Mouse (Mus musculus) embryo, embryonic 9.5 days (tissue): ENCODE data around the gene Tmem136.
A peak's percentile ranks its signal among the peaks of the same experiment; 100 is the strongest.
"Not testable (repeated sequence)": the region's sequence is repeated elsewhere in the genome, so short reads cannot be mapped to it uniquely, and the experiment has no call there.

Experiments
- DNase-seq: peaks from one replicate; pipeline ENCODE4 v3.0.0-alpha.2; 2017; ENCODE audit errors: extremely low spot score

The Tmem136 gene

GRCm38 (mm10) chr9:43116134-43116996 is at the start of gene Tmem136:
Gene Tmem136, minus strand, starts transcription at chr9:43116570.
- DNase-seq: peak; percentile 81

GRCm38 (mm10) chr9:43155960-43156359 is 39.6 kb upstream of the Tmem136 start:
- no peak for DNase-seq

- no peak for DNase-seq
Measured at GRCm38 (mm10) chr9:43151779-43152178, 35.4 kb upstream of the Tmem136 start.

- DNase-seq: no peak
Measured at GRCm38 (mm10) chr9:43150957-43151356, 34.6 kb upstream of the Tmem136 start.

GRCm38 (mm10) chr9:43150075-43150474 is 33.7 kb upstream of the Tmem136 start:
- no peak for DNase-seq

GRCm38 (mm10) chr9:43149498-43149897 is 33.1 kb upstream of the Tmem136 start:
- DNase-seq: no peak

GRCm38 (mm10) chr9:43145196-43145595 is 28.8 kb upstream of the Tmem136 start:
- no peak for DNase-seq

GRCm38 (mm10) chr9:43144206-43144810 is 27.9 kb upstream of the Tmem136 start:
- no peak for DNase-seq

GRCm38 (mm10) chr9:43141839-43142238 is 25.5 kb upstream of the Tmem136 start:
- DNase-seq: peak; percentile 67

- no peak for DNase-seq
Measured at GRCm38 (mm10) chr9:43133525-43133924, 17.2 kb upstream of the Tmem136 start.

GRCm38 (mm10) chr9:43132380-43132779 is 16.0 kb upstream of the Tmem136 start:
- no peak for DNase-seq

- no peak for DNase-seq
Measured at GRCm38 (mm10) chr9:43131940-43132339, 15.6 kb upstream of the Tmem136 start.

- no peak for DNase-seq
Measured at GRCm38 (mm10) chr9:43130684-43131083, 14.3 kb upstream of the Tmem136 start.

- no peak for DNase-seq
Measured at GRCm38 (mm10) chr9:43127101-43127787, 10.9 kb upstream of the Tmem136 start.

- DNase-seq: no peak
Measured at GRCm38 (mm10) chr9:43122379-43122778, 6.0 kb upstream of the Tmem136 start.

- DNase-seq: not testable (repeated sequence)
Measured at GRCm38 (mm10) chr9:43121948-43122347, 5.6 kb upstream of the Tmem136 start.

- DNase-seq: no peak
Measured at GRCm38 (mm10) chr9:43116997-43117336, 597 bp upstream of the Tmem136 start.

GRCm38 (mm10) chr9:43115431-43116133 is 788 bp downstream of the Tmem136 start:
- DNase-seq: no peak

- DNase-seq: no peak
Measured at GRCm38 (mm10) chr9:43114833-43115232, 1.5 kb downstream of the Tmem136 start.

GRCm38 (mm10) chr9:43110286-43110980 is 5.9 kb downstream of the Tmem136 start:
- DNase-seq: no peak

- DNase-seq: no peak
Measured at GRCm38 (mm10) chr9:43109125-43109524, 7.2 kb downstream of the Tmem136 start.
